Mouse (Mus musculus) embryonic fibroblast, embryonic 13.5 days (primary cell): ENCODE data around the gene Tbkbp1. TPM values are rescaled to one million over a fixed set of nuclear protein-coding genes. Genes with fewer than 3 reads are reported as not detected.

Experiments used
- H3K27ac ChIP-seq: 2 replicates; pipeline ENCODE4 v1.5.1; 2012; ENCODE audit warnings: low read length, control low read depth, inconsistent platforms; ENCODE audit not compliant: insufficient read depth
- H3K4me1 ChIP-seq: 2 replicates; pipeline ENCODE4 v1.6.1; 2011; ENCODE audit warnings: low read length; ENCODE audit not compliant: control insufficient read depth, insufficient read depth
- H3K4me3 ChIP-seq: 2 replicates; pipeline ENCODE4 v1.5.1; 2011; ENCODE audit warnings: mild to moderate bottlenecking, control low read depth, low read length; ENCODE audit not compliant: insufficient read depth
- CTCF ChIP-seq: IDR thresholded peaks from 2 replicates; pipeline ENCODE4 v1.5.1; 2011; ENCODE audit warnings: mild to moderate bottlenecking, control low read depth, low read length, moderate library complexity, borderline replicate concordance; ENCODE audit not compliant: insufficient read depth
- POLR2A ChIP-seq: IDR thresholded peaks from 2 replicates; pipeline ENCODE4 v1.6.1; 2011; ENCODE audit warnings: low read depth, mild to moderate bottlenecking, control low read depth, low read length, moderate library complexity
- polyA plus RNA-seq: library from polyadenylated mRNA; stranded (reverse); fragments of >200 nt; gene quantifications from 2 replicates; pipeline ENCODE4 v1.2.4, GENCODE M21; 2011; ENCODE audit warnings: low read depth; ENCODE audit not compliant: missing spikeins, insufficient read length

The Tbkbp1 gene
- polyA plus RNA-seq, 1 experiment = 12.1 TPM

DNA sequence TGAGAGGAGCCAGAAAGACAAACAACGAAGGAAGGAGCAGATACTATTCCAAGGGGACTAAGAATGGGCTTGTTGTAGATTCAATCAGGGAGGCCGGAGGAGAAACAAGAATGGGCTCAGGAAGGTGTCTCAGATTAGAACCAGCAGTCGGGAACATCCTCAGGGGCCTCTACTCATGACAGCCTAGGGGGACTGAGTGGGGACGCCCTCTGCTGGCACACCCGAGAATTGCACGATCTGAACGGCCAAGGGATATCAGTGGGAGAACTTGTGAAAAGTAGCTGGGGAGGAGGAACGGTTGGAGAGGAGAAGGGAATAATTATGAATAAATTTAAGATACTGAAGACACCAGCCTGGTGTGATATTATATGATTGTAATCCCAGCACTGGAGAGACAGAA lies 4.6 kb downstream of the Tbkbp1 start:
- 0 out of 2 replicates have a peak, but pooled peaks cover 4% of the 10 kb centered on the region for H3K4me1 ChIP-seq

DNA sequence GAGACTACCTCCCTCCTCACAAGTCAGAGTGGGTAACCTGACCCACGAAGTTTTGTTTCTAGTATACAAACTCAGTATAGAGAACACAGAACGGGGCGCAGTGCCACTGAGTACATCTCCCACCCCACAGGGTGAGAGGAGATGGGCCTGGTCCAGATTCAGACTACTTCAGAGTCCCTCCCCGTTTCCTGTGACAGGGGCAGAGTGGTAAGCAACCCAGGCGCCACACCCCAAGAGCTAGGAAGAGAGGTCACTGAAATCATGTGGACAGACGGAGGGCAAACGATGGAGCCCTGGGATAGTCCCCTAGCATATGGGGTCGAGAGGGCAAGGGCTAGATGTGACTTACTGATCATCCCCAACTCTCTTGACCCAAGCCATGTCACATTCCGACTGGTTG lies 5.3 kb downstream of the Tbkbp1 start:
- TF ChIP-seq CTCF (no peak), POLR2A (no peak)
- H3K4me3 ChIP-seq = no peak overlapping the region
- H3K4me1 ChIP-seq = peaks cover 6% of the 10 kb centered on the region; the same call in 1 of the 2 replicates
- no peak overlapping the region for H3K27ac ChIP-seq

More for the DNA sequence above, 4.6 kb downstream of the Tbkbp1 start:
- H3K4me3 ChIP-seq = no peak overlapping the region
- TF ChIP-seq CTCF (peak; percentile 85; the same call in 1 of the 2 replicates), POLR2A (no peak)
- no peak overlapping the region for H3K27ac ChIP-seq

DNA sequence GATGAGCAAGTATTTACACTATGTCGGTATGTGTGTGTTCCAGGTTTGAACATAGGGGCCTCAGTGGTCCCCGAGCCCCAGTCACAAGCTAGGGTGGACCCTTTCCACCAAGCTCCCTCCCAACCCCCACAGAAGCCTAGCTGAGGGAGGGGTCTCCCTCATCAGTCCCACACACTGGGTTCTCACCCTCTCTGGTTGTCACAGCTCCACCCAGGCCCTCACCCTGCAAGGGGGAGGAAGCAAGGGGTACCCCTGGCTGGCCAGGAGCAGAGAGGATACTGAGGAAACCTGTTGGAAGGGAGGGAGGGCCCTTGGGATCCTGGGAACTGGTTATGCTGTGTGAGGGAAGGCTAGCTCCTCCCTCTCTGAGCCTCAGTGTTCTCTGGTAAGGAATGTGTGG lies 6.0 kb downstream of the Tbkbp1 start:
- TF ChIP-seq CTCF (no peak), POLR2A (no peak)
- Histone ChIP-seq H3K4me3 (no peak overlapping the region), H3K27ac (no peak overlapping the region), H3K4me1 (peaks cover 12% of the 10 kb centered on the region; the same call in 1 of the 2 replicates)

DNA sequence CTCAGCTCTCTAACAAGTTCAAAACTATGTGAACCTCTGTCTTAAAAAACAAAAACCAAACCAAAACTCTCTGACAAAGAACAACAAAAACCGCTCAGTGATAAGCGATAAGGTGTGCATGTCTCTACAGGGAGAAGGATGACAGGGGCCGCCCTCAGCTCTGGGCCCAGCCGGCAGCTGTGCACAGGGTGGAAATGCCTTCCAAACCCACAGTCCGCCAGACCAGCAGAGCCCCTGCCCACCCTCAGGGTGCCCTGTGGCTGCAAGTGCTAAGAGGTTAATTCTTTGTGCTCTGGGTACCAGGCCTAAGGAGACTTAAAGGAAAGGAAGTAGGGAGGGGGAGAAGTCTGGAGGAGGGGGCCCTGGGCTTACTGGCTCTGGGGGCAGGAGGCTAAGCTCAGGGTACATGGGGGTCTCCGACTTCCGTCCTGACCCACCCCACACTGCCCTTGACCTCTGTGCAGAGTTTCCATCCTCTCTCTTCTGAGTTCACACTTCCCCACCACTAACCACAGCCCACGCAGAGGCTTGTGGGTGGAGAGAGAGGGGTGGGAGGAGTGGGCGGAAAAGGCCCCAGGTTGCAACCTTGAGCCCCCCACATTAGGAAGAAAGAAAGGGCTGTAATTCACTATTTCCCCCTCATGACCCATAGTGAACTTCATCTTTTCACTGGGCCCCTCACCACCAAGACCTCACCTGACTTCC lies 7.9 kb downstream of the Tbkbp1 start:
- Histone ChIP-seq H3K4me1 (peaks cover 9% of the 10 kb centered on the region; the same call in 1 of the 2 replicates), H3K27ac (no peak overlapping the region), H3K4me3 (no peak overlapping the region)
- TF ChIP-seq CTCF (no peak), POLR2A (no peak)

DNA sequence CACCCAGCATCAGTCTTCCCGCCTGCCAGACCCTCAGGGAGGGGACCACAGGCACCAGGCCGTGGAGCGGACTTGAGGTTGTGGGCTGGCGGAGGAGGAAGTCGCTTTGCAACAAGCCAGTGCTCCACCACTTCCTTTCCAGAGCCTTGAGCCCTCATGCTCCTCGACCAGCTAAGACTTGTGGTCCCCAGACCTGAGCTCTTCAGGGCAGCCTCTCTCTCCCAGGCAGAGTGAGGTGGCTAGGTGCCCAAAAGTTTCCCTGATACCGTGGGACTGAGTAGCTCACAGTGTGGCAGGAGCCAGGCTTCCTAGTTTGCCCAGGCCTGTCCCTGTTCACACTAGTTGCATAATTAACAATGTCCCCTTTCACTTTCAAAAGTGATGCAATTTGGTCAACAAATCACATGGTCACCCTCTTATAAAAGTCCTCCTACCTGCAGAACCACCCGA lies 9.1 kb downstream of the Tbkbp1 start:
- no peak for TF ChIP-seq POLR2A
- TF ChIP-seq CTCF = no peak

DNA sequence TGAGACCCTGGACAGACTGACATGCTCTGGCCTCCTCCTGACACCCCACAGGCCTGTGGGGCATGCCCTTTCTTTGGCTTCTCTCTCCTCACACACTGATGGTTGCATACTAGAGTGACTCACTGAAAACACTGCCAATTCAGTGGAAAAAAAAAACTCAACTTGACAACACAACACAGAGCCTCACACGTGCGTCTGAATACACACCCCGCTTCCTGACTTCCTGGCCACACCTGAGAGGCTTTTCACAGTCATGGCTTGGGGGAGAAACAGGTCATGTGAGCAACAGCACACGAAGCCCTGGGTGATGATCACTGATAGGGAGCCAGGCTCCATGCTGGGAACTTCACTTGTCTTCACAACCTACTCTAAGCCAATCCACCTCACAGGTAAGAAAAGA lies 10.5 kb downstream of the Tbkbp1 start:
- Histone ChIP-seq H3K4me3 (no peak overlapping the region), H3K27ac (no peak overlapping the region), H3K4me1 (peaks cover 9% of the 10 kb centered on the region; the same call in 1 of the 2 replicates)
- no peak for TF ChIP-seq POLR2A
- no peak for TF ChIP-seq CTCF

More for the DNA sequence above, 9.1 kb downstream of the Tbkbp1 start:
- no peak overlapping the region for H3K4me3 ChIP-seq
- H3K4me1 ChIP-seq = peaks cover 9% of the 10 kb centered on the region; the same call in 1 of the 2 replicates
- H3K27ac ChIP-seq = no peak overlapping the region

DNA sequence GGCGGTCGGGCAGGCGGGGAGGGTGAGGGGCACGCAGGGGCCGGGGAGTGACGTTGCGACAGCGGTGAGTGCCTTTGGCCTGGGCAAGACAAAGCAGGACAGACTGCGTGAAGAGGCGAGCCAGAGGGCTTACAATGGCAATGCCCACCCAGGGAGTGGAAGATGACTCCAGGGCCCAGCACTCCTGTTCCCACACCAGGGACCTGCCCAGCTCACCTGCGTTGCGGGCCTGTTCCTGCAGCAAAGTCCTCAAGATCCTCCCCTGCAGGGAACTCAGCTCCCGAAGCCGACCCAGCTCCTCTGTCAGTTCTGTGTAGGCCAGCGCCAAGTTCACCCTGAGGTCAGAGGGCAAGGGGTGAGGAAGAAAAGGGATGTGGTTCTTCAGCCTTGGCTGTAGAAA lies 12.0 kb downstream of the Tbkbp1 start:
- no peak for TF ChIP-seq CTCF
- no peak for TF ChIP-seq POLR2A
- H3K27ac ChIP-seq = no peak overlapping the region
- H3K4me3 ChIP-seq = no peak overlapping the region
- peaks cover 9% of the 10 kb centered on the region; the same call in 1 of the 2 replicates for H3K4me1 ChIP-seq

DNA sequence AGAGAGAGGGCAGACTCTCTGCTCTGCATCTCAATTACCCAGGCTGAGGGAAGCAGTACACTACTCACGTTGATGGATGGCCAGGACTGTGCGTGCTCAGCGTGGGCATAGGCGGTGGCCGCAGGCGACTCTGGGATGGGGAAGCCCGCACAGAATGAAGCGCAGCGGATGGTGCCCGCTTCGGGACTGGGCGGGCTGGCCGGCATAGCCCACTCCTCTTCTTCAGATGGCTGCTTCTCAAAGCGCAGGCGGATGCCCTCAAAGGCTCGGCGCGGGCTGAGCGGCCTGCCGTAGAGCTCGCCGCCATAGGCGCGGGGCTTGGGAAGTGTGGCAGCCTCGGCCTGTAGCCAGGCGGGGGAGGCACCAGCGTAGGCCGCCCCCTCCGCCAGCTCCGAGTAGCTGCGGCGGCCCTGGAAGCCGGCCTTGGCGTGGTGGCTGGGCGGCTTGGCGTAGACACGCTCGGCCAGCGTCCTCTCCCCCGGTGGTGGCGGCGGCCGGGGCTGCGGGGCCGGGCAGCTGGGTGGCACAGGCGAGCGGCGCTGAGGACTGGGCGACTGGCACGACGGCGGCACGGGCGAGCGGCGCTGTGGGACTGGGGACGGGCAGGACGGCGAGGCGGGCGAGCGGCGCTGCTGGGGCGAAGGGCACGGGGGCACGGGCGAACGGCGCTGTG lies 12.6 kb downstream of the Tbkbp1 start:
- TF ChIP-seq CTCF (no peak), POLR2A (no peak)
- Histone ChIP-seq H3K27ac (no peak overlapping the region), H3K4me1 (peaks cover 9% of the 10 kb centered on the region; the same call in 1 of the 2 replicates), H3K4me3 (no peak overlapping the region)

DNA sequence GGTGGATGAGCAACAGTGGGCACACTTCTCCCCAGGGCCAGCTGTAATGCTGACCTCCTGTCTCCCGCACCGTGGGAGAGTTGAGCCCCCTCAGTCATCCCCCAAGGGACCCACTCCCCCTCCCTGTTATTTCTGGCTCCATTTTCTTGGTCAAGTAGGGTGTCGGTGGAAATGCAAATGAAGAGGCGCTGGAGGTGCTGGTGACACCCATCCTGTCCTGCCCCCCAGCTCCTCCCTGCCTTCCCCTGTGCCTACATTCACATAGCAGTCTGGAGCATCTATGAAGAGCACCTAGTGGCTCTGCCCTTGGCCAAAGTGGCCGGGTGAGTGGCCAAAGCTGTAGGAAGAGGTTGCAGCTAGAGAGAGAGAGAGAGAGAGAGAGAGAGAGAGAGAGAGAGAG lies 18.0 kb downstream of the Tbkbp1 start:
- TF ChIP-seq CTCF (no peak), POLR2A (no peak)
- Histone ChIP-seq H3K27ac (no peak overlapping the region), H3K4me3 (no peak overlapping the region), H3K4me1 (no peaks in the 10 kb centered on the region)

DNA sequence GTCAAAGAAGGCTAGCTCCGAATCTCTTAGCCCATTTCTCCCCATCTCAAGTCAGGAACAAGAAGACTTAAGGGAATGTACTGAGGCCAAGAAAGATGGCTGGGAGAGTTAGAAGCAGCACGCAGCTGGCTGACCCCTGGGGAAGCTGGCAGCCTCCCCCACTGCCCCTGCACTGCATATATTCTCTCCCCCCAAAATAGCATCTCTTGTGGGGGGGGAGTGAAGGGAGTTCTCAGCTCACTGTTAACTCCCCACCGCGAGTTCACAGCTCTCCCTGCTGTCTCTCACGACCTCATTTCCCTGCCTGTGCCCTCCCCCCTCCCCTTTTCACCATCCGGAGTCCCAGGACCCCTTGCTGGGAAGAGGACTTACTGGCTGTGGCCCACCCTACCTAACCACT lies 19.1 kb downstream of the Tbkbp1 start:
- Histone ChIP-seq H3K4me3 (no peak overlapping the region), H3K27ac (no peak overlapping the region), H3K4me1 (no peaks in the 10 kb centered on the region)
- TF ChIP-seq CTCF = no peak
- no peak for TF ChIP-seq POLR2A
